Mouse (Mus musculus): ENCODE results near the gene Yeats2. TPM values are rescaled to one million over a fixed set of nuclear protein-coding genes. Genes with fewer than 3 reads are reported as not detected.

Yeats2 gene
- 22.3 and 24.7 TPM in 2 replicates for polyA plus RNA-seq (2014; fragmentation: Nextera tagmentation; extraction: Ambion mirVana)

- H3K4me3 ChIP-seq (ENCODE audit: low read depth, low read length) = peak within 1 kb of the TSS; percentile 83
- peak within 1 kb of the TSS; percentile 79 for H3K4me2 ChIP-seq
- peak; percentile 91 for ATAC-seq (replicated peaks; ENCODE audit: insufficient number of reproducible peaks, low FRiP score, low TSS enrichment)
- WGBS (ENCODE audit: insufficient replicate concordance) = 1% methylated on average over 85 of the region's 92 CpGs
- H3K27me3 ChIP-seq (ENCODE audit: control insufficient read depth, insufficient read depth, low read length) = no peaks in the 10 kb centered on the region
- no peaks in the 10 kb centered on the region for H3K9me3 ChIP-seq (replicated peaks; ENCODE audit: control insufficient read depth, low read length)
- H3K27ac ChIP-seq (ENCODE audit: low read depth, low read length) = peak within 1 kb of the TSS; percentile 90
- H3K4me1 ChIP-seq (ENCODE audit: control insufficient read depth, insufficient read depth, low read length) = peaks cover 4% of the 10 kb centered on the region; the same call in 1 of the 2 replicates
- H3K36me3 ChIP-seq (ENCODE audit: control insufficient read depth, insufficient read depth, low read length) = no peaks in the 10 kb centered on the region
- H3K9ac ChIP-seq (ENCODE audit: low read depth, low read length) = peak within 1 kb of the TSS; percentile 91
Observed at GRCm38 (mm10) chr16:20140772-20141531, at the start of gene Yeats2. Gene Yeats2, plus strand, starts transcription at chr16:20141063.

- no peak overlapping the region for H3K9ac ChIP-seq (ENCODE audit: low read depth, low read length)
- 77% methylated on average over 2 of the region's 2 CpGs for WGBS (ENCODE audit: insufficient replicate concordance)
- H3K36me3 ChIP-seq (ENCODE audit: control insufficient read depth, insufficient read depth, low read length) = no peaks in the 10 kb centered on the region; the same call in 1 of the 2 replicates
- H3K27ac ChIP-seq (ENCODE audit: low read depth, low read length) = no peak overlapping the region
- no peak overlapping the region for H3K4me2 ChIP-seq
- ATAC-seq (replicated peaks; ENCODE audit: insufficient number of reproducible peaks, low FRiP score, low TSS enrichment) = no peak
- H3K4me3 ChIP-seq (ENCODE audit: low read depth, low read length) = no peak overlapping the region
- peaks cover 3% of the 10 kb centered on the region; the same call in 1 of the 2 replicates for H3K4me1 ChIP-seq (ENCODE audit: control insufficient read depth, insufficient read depth, low read length)
- H3K27me3 ChIP-seq (ENCODE audit: control insufficient read depth, insufficient read depth, low read length) = no peaks in the 10 kb centered on the region
- H3K9me3 ChIP-seq (replicated peaks; ENCODE audit: control insufficient read depth, low read length) = 0 out of 2 replicates have a peak, but pooled peaks cover 2% of the 10 kb centered on the region
Observed at GRCm38 (mm10) chr16:20095966-20096365, 44.9 kb upstream of the Yeats2 start.

- Histone ChIP-seq H3K9ac (ENCODE audit: low read depth, low read length) (peak within 1 kb of the TSS; percentile 98), H3K9me3 (replicated peaks; ENCODE audit: control insufficient read depth, low read length) (0 out of 2 replicates have a peak, but pooled peaks cover 2% of the 10 kb centered on the region), H3K4me1 (ENCODE audit: control insufficient read depth, insufficient read depth, low read length) (no peaks in the 10 kb centered on the region), H3K4me2 (peak within 1 kb of the TSS; percentile 64), H3K27me3 (ENCODE audit: control insufficient read depth, insufficient read depth, low read length) (no peaks in the 10 kb centered on the region), H3K27ac (ENCODE audit: low read depth, low read length) (peak within 1 kb of the TSS; percentile 98), H3K36me3 (ENCODE audit: control insufficient read depth, insufficient read depth, low read length) (no peaks in the 10 kb centered on the region; the same call in 1 of the 2 replicates), H3K4me3 (ENCODE audit: low read depth, low read length) (peak within 1 kb of the TSS; percentile 88)
- ATAC-seq (replicated peaks; ENCODE audit: insufficient number of reproducible peaks, low FRiP score, low TSS enrichment) = peak; percentile 91
- 2% methylated on average over 29 of the region's 29 CpGs for WGBS (ENCODE audit: insufficient replicate concordance)
Observed at GRCm38 (mm10) chr16:20097069-20097710, 43.7 kb upstream of the Yeats2 start, which contains the start of gene Klhl24. Gene Klhl24, plus strand, starts transcription at chr16:20097542.

GRCm38 (mm10) chr16:20097711-20098374, 43.0 kb upstream of the Yeats2 start:
- Histone ChIP-seq H3K9me3 (replicated peaks; ENCODE audit: control insufficient read depth, low read length) (0 out of 2 replicates have a peak, but pooled peaks cover 2% of the 10 kb centered on the region), H3K4me2 (peak overlapping the region; percentile 64), H3K36me3 (ENCODE audit: control insufficient read depth, insufficient read depth, low read length) (no peaks in the 10 kb centered on the region; the same call in none of the 2 replicates), H3K4me1 (ENCODE audit: control insufficient read depth, insufficient read depth, low read length) (no peaks in the 10 kb centered on the region), H3K9ac (ENCODE audit: low read depth, low read length) (peak overlapping the region; percentile 98), H3K4me3 (ENCODE audit: low read depth, low read length) (peak overlapping the region; percentile 88), H3K27ac (ENCODE audit: low read depth, low read length) (peak overlapping the region; percentile 98), H3K27me3 (ENCODE audit: control insufficient read depth, insufficient read depth, low read length) (no peaks in the 10 kb centered on the region)
- WGBS (ENCODE audit: insufficient replicate concordance) = under 1% methylated on average over 61 of the region's 61 CpGs
- ATAC-seq (replicated peaks; ENCODE audit: insufficient number of reproducible peaks, low FRiP score, low TSS enrichment) = peak; percentile 95

- WGBS (ENCODE audit: insufficient replicate concordance) = 9% methylated on average over 4 of the region's 4 CpGs
- peak overlapping the region; percentile 64 for H3K4me2 ChIP-seq
- peaks cover 3% of the 10 kb centered on the region for H3K36me3 ChIP-seq (ENCODE audit: control insufficient read depth, insufficient read depth, low read length)
- H3K27me3 ChIP-seq (ENCODE audit: control insufficient read depth, insufficient read depth, low read length) = no peaks in the 10 kb centered on the region
- no peaks in the 10 kb centered on the region for H3K4me1 ChIP-seq (ENCODE audit: control insufficient read depth, insufficient read depth, low read length)
- H3K4me3 ChIP-seq (ENCODE audit: low read depth, low read length) = peak overlapping the region; percentile 88
- H3K9me3 ChIP-seq (replicated peaks; ENCODE audit: control insufficient read depth, low read length) = peaks cover 5% of the 10 kb centered on the region
- peak overlapping the region; percentile 98; the same call in 1 of the 2 replicates for H3K27ac ChIP-seq (ENCODE audit: low read depth, low read length)
- peak overlapping the region; percentile 98; the same call in 1 of the 2 replicates for H3K9ac ChIP-seq (ENCODE audit: low read depth, low read length)
- no peak for ATAC-seq (replicated peaks; ENCODE audit: insufficient number of reproducible peaks, low FRiP score, low TSS enrichment)
Observed at GRCm38 (mm10) chr16:20098375-20098727, 42.5 kb upstream of the Yeats2 start.

GRCm38 (mm10) chr16:20098866-20099629, 41.8 kb upstream of the Yeats2 start:
- no peak for ATAC-seq (replicated peaks; ENCODE audit: insufficient number of reproducible peaks, low FRiP score, low TSS enrichment)
- H3K9ac ChIP-seq (ENCODE audit: low read depth, low read length) = no peak overlapping the region
- H3K4me3 ChIP-seq (ENCODE audit: low read depth, low read length) = no peak overlapping the region
- peaks cover 10% of the 10 kb centered on the region for H3K36me3 ChIP-seq (ENCODE audit: control insufficient read depth, insufficient read depth, low read length)
- no peak overlapping the region for H3K27ac ChIP-seq (ENCODE audit: low read depth, low read length)
- H3K9me3 ChIP-seq (replicated peaks; ENCODE audit: control insufficient read depth, low read length) = peaks cover 8% of the 10 kb centered on the region
- H3K27me3 ChIP-seq (ENCODE audit: control insufficient read depth, insufficient read depth, low read length) = no peaks in the 10 kb centered on the region
- H3K4me1 ChIP-seq (ENCODE audit: control insufficient read depth, insufficient read depth, low read length) = no peaks in the 10 kb centered on the region
- H3K4me2 ChIP-seq = peak overlapping the region; percentile 64; the same call in 1 of the 2 replicates
- WGBS (ENCODE audit: insufficient replicate concordance) = 92% methylated on average over 6 of the region's 6 CpGs

- Histone ChIP-seq H3K4me2 (no peak overlapping the region), H3K9ac (ENCODE audit: low read depth, low read length) (no peak overlapping the region), H3K36me3 (ENCODE audit: control insufficient read depth, insufficient read depth, low read length) (peaks cover 45% of the 10 kb centered on the region), H3K27ac (ENCODE audit: low read depth, low read length) (no peak overlapping the region), H3K4me1 (ENCODE audit: control insufficient read depth, insufficient read depth, low read length) (no peaks in the 10 kb centered on the region), H3K9me3 (replicated peaks; ENCODE audit: control insufficient read depth, low read length) (peaks cover 7% of the 10 kb centered on the region), H3K27me3 (ENCODE audit: control insufficient read depth, insufficient read depth, low read length) (no peaks in the 10 kb centered on the region), H3K4me3 (ENCODE audit: low read depth, low read length) (no peak overlapping the region)
- no peak for ATAC-seq (replicated peaks; ENCODE audit: insufficient number of reproducible peaks, low FRiP score, low TSS enrichment)
- 84% methylated on average over 8 of the region's 8 CpGs for WGBS (ENCODE audit: insufficient replicate concordance)
Observed at GRCm38 (mm10) chr16:20106996-20107395, 33.9 kb upstream of the Yeats2 start.

GRCm38 (mm10) chr16:20108961-20109360, 31.9 kb upstream of the Yeats2 start:
- no peak for ATAC-seq (replicated peaks; ENCODE audit: insufficient number of reproducible peaks, low FRiP score, low TSS enrichment)
- H3K4me3 ChIP-seq (ENCODE audit: low read depth, low read length) = no peak overlapping the region
- H3K36me3 ChIP-seq (ENCODE audit: control insufficient read depth, insufficient read depth, low read length) = peaks cover 39% of the 10 kb centered on the region
- 88% methylated on average over 6 of the region's 6 CpGs for WGBS (ENCODE audit: insufficient replicate concordance)
- no peaks in the 10 kb centered on the region for H3K27me3 ChIP-seq (ENCODE audit: control insufficient read depth, insufficient read depth, low read length)
- no peak overlapping the region for H3K27ac ChIP-seq (ENCODE audit: low read depth, low read length)
- H3K9me3 ChIP-seq (replicated peaks; ENCODE audit: control insufficient read depth, low read length) = no peaks in the 10 kb centered on the region; the same call in 1 of the 2 replicates
- no peak overlapping the region for H3K9ac ChIP-seq (ENCODE audit: low read depth, low read length)
- no peak overlapping the region for H3K4me2 ChIP-seq
- no peaks in the 10 kb centered on the region for H3K4me1 ChIP-seq (ENCODE audit: control insufficient read depth, insufficient read depth, low read length)
